Mouse (Mus musculus) MEL (cell line): Measurements from ENCODE around the gene Itpr1. TPM values are rescaled to one million over a fixed set of nuclear protein-coding genes. Genes with fewer than 3 reads are reported as not detected.

Experiments
- DNase-seq: peaks from one replicate; pipeline ENCODE4 v3.0.0; 2011; ENCODE audit warnings: low read depth, low spot score
- H3K27ac ChIP-seq: 2 replicates; pipeline ENCODE4 v1.5.1; 2012; ENCODE audit warnings: low read depth, mild to moderate bottlenecking, control low read depth, low read length, moderate library complexity; ENCODE audit not compliant: control insufficient read depth
- H3K27me3 ChIP-seq, 2 experiments: fragments of 150-350 bp in 1 of 2; sonication (generic) in 1 of 2; 2 replicates each; pipeline ENCODE4 v1.6.1; 2012; ENCODE audit warnings: low read length in 2 of 2, mild to moderate bottlenecking in 2 of 2, improper control_type of control experiment in 1 of 2, moderate library complexity in 1 of 2; ENCODE audit not compliant: insufficient read depth in 2 of 2, control insufficient read depth in 1 of 2
- H3K36me3 ChIP-seq, 2 experiments: 2 replicates each; pipeline ENCODE4 v1.6.1; 2012 to 2014; ENCODE audit warnings: low read length in 2 of 2, improper control_type of control experiment in 1 of 2, inconsistent platforms in 1 of 2, mild to moderate bottlenecking in 1 of 2; ENCODE audit not compliant: insufficient read depth in 2 of 2, control insufficient read depth in 1 of 2
- H3K4me1 ChIP-seq, 2 experiments: fragments of 150-350 bp in 1 of 2; sonication (generic) in 1 of 2; 2 replicates each; pipeline ENCODE4 v1.6.1; 2012; ENCODE audit warnings: low read length in 2 of 2, improper control_type of control experiment in 1 of 2, mild to moderate bottlenecking in 1 of 2; ENCODE audit not compliant: insufficient read depth in 2 of 2, control insufficient read depth in 1 of 2
- H3K4me3 ChIP-seq, 2 experiments: fragments of 150-350 bp in 1 of 2; sonication (generic) in 1 of 2; 2 replicates each; pipeline ENCODE4 v1.5.1; 2012; ENCODE audit warnings: low read depth in 2 of 2, low read length in 2 of 2, mild to moderate bottlenecking in 2 of 2, moderate library complexity in 2 of 2, control low read depth in 1 of 2, improper control_type of control experiment in 1 of 2; ENCODE audit not compliant: control insufficient read depth in 1 of 2, insufficient read depth in 1 of 2
- H3K79me2 ChIP-seq: 2 replicates; pipeline ENCODE4 v1.6.1; 2012; ENCODE audit warnings: mild to moderate bottlenecking, low read length, moderate library complexity; ENCODE audit not compliant: control insufficient read depth, poor library complexity, insufficient read depth
- H3K9ac ChIP-seq: 2 replicates; pipeline ENCODE4 v1.6.1; 2012; ENCODE audit warnings: low read depth, mild to moderate bottlenecking, control low read depth, low read length, moderate library complexity; ENCODE audit not compliant: control insufficient read depth, poor library complexity, severe bottlenecking
- H3K9me3 ChIP-seq: fragments of 150-350 bp; sonication (generic); replicated peaks from 2 replicates; pipeline ENCODE4 v1.6.1; 2012; ENCODE audit warnings: mild to moderate bottlenecking, low read length, improper control_type of control experiment, moderate library complexity; ENCODE audit not compliant: insufficient read depth
- BHLHE40 ChIP-seq: IDR thresholded peaks from 2 replicates; pipeline ENCODE4 v1.6.1; 2012; ENCODE audit warnings: low read depth, mild to moderate bottlenecking, inconsistent platforms, low read length, improper control_type of control experiment, borderline replicate concordance
- CHD1 ChIP-seq: IDR thresholded peaks from 2 replicates; pipeline ENCODE4 v1.6.1; 2012; ENCODE audit warnings: low read depth, mild to moderate bottlenecking, inconsistent platforms, low read length, improper control_type of control experiment
- CHD2 ChIP-seq: IDR thresholded peaks from 2 replicates; pipeline ENCODE4 v1.6.1; 2011; ENCODE audit warnings: low read length, improper control_type of control experiment
- E2F4 ChIP-seq: IDR thresholded peaks from 2 replicates; pipeline ENCODE4 v1.6.1; 2011; ENCODE audit warnings: low read depth, low read length, improper control_type of control experiment, borderline replicate concordance
- ELF1 ChIP-seq: IDR thresholded peaks from 2 replicates; pipeline ENCODE4 v1.6.1; 2014; ENCODE audit warnings: low read depth, mild to moderate bottlenecking, inconsistent platforms, low read length, improper control_type of control experiment, moderate library complexity
- EP300 ChIP-seq, 2 experiments: IDR thresholded peaks; 2 replicates each; pipeline ENCODE4 v1.6.1; 2011; ENCODE audit warnings: improper control_type of control experiment in 2 of 2, low read length in 2 of 2, low read depth in 1 of 2, mild to moderate bottlenecking in 1 of 2
- ETS1 ChIP-seq: IDR thresholded peaks from 2 replicates; pipeline ENCODE4 v1.6.1; 2012; ENCODE audit warnings: low read depth, mild to moderate bottlenecking, inconsistent platforms, low read length, improper control_type of control experiment, moderate library complexity
- GATA1 ChIP-seq: IDR thresholded peaks from 2 replicates; pipeline ENCODE4 v1.6.1; 2011; ENCODE audit warnings: low read depth, low read length, improper control_type of control experiment
- HCFC1 ChIP-seq: IDR thresholded peaks from 2 replicates; pipeline ENCODE4 v1.6.1; 2012; ENCODE audit warnings: low read depth, mild to moderate bottlenecking, inconsistent platforms, low read length, improper control_type of control experiment, moderate library complexity
- JUND ChIP-seq: IDR thresholded peaks from 2 replicates; pipeline ENCODE4 v1.6.1; 2011; ENCODE audit warnings: low read depth, mild to moderate bottlenecking, improper control_type of control experiment, low read length
- MAFK ChIP-seq: IDR thresholded peaks from 2 replicates; pipeline ENCODE4 v1.6.1; 2011; ENCODE audit warnings: low read depth, mild to moderate bottlenecking, low read length, improper control_type of control experiment, borderline replicate concordance
- MEF2A ChIP-seq: IDR thresholded peaks from 2 replicates; pipeline ENCODE4 v1.6.1; 2014; ENCODE audit warnings: low read depth, mild to moderate bottlenecking, inconsistent platforms, low read length, improper control_type of control experiment; ENCODE audit not compliant: poor library complexity, insufficient replicate concordance, severe bottlenecking; ENCODE audit errors: extremely low read depth
- MXI1 ChIP-seq: IDR thresholded peaks from 2 replicates; pipeline ENCODE4 v1.6.1; 2011; ENCODE audit warnings: mild to moderate bottlenecking, low read depth, low read length, improper control_type of control experiment
- MYC ChIP-seq: IDR thresholded peaks from 2 replicates; pipeline ENCODE4 v1.6.1; 2011; ENCODE audit warnings: low read depth, mild to moderate bottlenecking, low read length, improper control_type of control experiment, moderate library complexity
- NRF1 ChIP-seq: IDR thresholded peaks from 2 replicates; pipeline ENCODE4 v1.6.1; 2014; ENCODE audit warnings: low read depth, mild to moderate bottlenecking, inconsistent platforms, low read length, improper control_type of control experiment, moderate library complexity; ENCODE audit not compliant: poor library complexity, insufficient read depth, severe bottlenecking
- POLR2AphosphoS2 ChIP-seq: IDR thresholded peaks from 2 replicates; pipeline ENCODE4 v1.6.1; 2011; ENCODE audit warnings: low read length, improper control_type of control experiment
- POLR2AphosphoS5 ChIP-seq: IDR thresholded peaks from 2 replicates; pipeline ENCODE4 v1.6.1; 2012; ENCODE audit warnings: low read depth, borderline replicate concordance, mild to moderate bottlenecking, inconsistent platforms, low read length, moderate library complexity, mixed read lengths
- RCOR1 ChIP-seq: IDR thresholded peaks from 2 replicates; pipeline ENCODE4 v1.6.1; 2012; ENCODE audit warnings: low read depth, mild to moderate bottlenecking, inconsistent platforms, low read length, improper control_type of control experiment
- SIN3A ChIP-seq: IDR thresholded peaks from 2 replicates; pipeline ENCODE4 v1.6.1; 2012; ENCODE audit warnings: low read length, improper control_type of control experiment, inconsistent platforms
- SMC3 ChIP-seq: IDR thresholded peaks from 2 replicates; pipeline ENCODE4 v1.6.1; 2011; ENCODE audit warnings: low read depth, low read length, improper control_type of control experiment
- TAL1 ChIP-seq: IDR thresholded peaks from 2 replicates; pipeline ENCODE4 v1.6.1; 2012; ENCODE audit warnings: mild to moderate bottlenecking, inconsistent platforms, low read length, moderate library complexity, mixed read lengths
- TBP ChIP-seq: IDR thresholded peaks from 2 replicates; pipeline ENCODE4 v1.8.0; 2011; ENCODE audit warnings: low read depth, low read length, improper control_type of control experiment
- UBTF ChIP-seq: IDR thresholded peaks from 2 replicates; pipeline ENCODE4 v1.6.1; 2012; ENCODE audit warnings: low read depth, mild to moderate bottlenecking, inconsistent platforms, low read length, improper control_type of control experiment, moderate library complexity, borderline replicate concordance; ENCODE audit not compliant: insufficient read depth
- USF2 ChIP-seq, 2 experiments: IDR thresholded peaks; 2 replicates each; pipeline ENCODE4 v1.6.1; 2011 to 2012; ENCODE audit warnings: improper control_type of control experiment in 2 of 2, low read length in 2 of 2, borderline replicate concordance in 1 of 2, inconsistent platforms in 1 of 2, low read depth in 1 of 2, mild to moderate bottlenecking in 1 of 2; ENCODE audit not compliant: insufficient read depth in 1 of 2
- ZMIZ1 ChIP-seq: IDR thresholded peaks from 2 replicates; pipeline ENCODE4 v1.6.1; 2012; ENCODE audit warnings: low read depth, mild to moderate bottlenecking, inconsistent platforms, low read length, improper control_type of control experiment, moderate library complexity
- polyA plus RNA-seq, 2 experiments: library from polyadenylated mRNA; stranded (reverse) in 1 of 2; unstranded in 1 of 2; fragments of >175 nt in 1 of 2; fragments of >200 nt in 1 of 2; gene quantifications; 2 replicates each; pipeline versions ENCODE4 v1.2.1 to v1.2.4; 2012; ENCODE audit warnings: low replicate concordance in 2 of 2, low read depth in 1 of 2; ENCODE audit not compliant: insufficient read length in 2 of 2, insufficient read depth in 1 of 2, missing spikeins in 1 of 2
- total RNA-seq: library from RNA; depleted of rRNA; stranded (reverse); fragments of 300-350 nt; gene quantifications from 2 replicates; pipeline ENCODE4 v1.2.3, GENCODE M21; 2012

Itpr1 gene
- total and polyA plus RNA-seq, 3 experiments = 15.6 to 19.0 TPM; not detected in 1

- no peaks in the 10 kb centered on the region for H3K36me3 ChIP-seq
- H3K4me1 ChIP-seq = no peaks in the 10 kb centered on the region
- TF ChIP-seq UBTF (no peak), ELF1 (no peak), JUND (no peak), RCOR1 (no peak), TAL1 (no peak), MYC (no peak), TBP (no peak), SIN3A (no peak), POLR2AphosphoS2 (no peak), USF2 (IDR thresholded peaks at IDR 0.05; ENCODE audit: borderline replicate concordance in 1 of 2, insufficient read depth in 1 of 2, low read depth in 1 of 2, low read length in 2 of 2) (no peak), BHLHE40 (no peak), CHD2 (no peak), ZMIZ1 (no peak), EP300 (IDR thresholded peaks at IDR 0.05; ENCODE audit: low read depth in 1 of 2, low read length in 2 of 2) (no peak), SMC3 (no peak), CHD1 (no peak), NRF1 (no peak), MAFK (no peak), HCFC1 (no peak), ETS1 (no peak)
- no peak overlapping the region for H3K4me3 ChIP-seq
- no peak overlapping the region for H3K9ac ChIP-seq
- H3K9me3 ChIP-seq = no peaks in the 10 kb centered on the region; the same call in 1 of the 2 replicates
- H3K27me3 ChIP-seq = peaks cover 4 to 8% of the 10 kb centered on the region in 2 experiments; a peak in 3 of 4 replicates
- H3K79me2 ChIP-seq = no peaks in the 10 kb centered on the region
- DNase-seq = no peak
- no peak overlapping the region for H3K27ac ChIP-seq
These were observed 375.5 kb downstream of the Itpr1 start for GRCm38 (mm10) chr6:108588426-108588825.

DNA sequence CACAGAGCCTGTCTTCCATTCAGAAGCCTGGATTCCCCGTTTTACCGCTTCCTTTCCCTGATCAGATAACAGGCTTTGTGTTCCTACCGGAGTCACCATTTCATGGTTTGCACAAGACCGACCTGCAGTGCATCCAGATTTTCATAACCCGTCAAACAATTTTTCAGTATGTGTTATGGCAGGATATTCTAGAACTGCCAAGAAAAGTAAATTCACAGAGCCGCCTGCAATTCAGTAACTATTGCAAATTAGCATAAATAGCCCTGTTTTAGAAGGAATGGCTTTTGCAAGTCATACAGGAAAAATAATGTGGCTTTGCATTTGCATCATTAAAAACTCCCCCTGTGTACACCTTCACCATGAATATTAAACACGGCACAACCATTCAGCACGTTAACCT, 379.3 kb downstream of the Itpr1 start:
- H3K9ac ChIP-seq = no peak overlapping the region

More for the DNA sequence above, 379.3 kb downstream of the Itpr1 start:
- H3K4me3 ChIP-seq = no peak overlapping the region
- no peak overlapping the region for H3K27ac ChIP-seq
- no peaks in the 10 kb centered on the region for H3K36me3 ChIP-seq
- DNase-seq = no peak
- no peaks in the 10 kb centered on the region for H3K79me2 ChIP-seq
- no peak for TF ChIP-seq USF2 (IDR thresholded peaks at IDR 0.05; ENCODE audit: borderline replicate concordance in 1 of 2, insufficient read depth in 1 of 2, low read depth in 1 of 2, low read length in 2 of 2)
- no peak for TF ChIP-seq EP300 (IDR thresholded peaks at IDR 0.05; ENCODE audit: low read depth in 1 of 2, low read length in 2 of 2)
- no peak for TF ChIP-seq BHLHE40
- TF ChIP-seq POLR2AphosphoS5 = no peak
- TF ChIP-seq MXI1 = no peak
- no peak for TF ChIP-seq TBP
- no peak for TF ChIP-seq POLR2AphosphoS2
- no peak for TF ChIP-seq MEF2A
- no peak for TF ChIP-seq E2F4
- TF ChIP-seq MAFK = no peak
- no peak for TF ChIP-seq GATA1
- H3K27me3 ChIP-seq = peaks cover 4 to 5% of the 10 kb centered on the region in 2 experiments; a peak in 3 of 4 replicates
- no peaks in the 10 kb centered on the region; the same call in 1 of the 2 replicates for H3K9me3 ChIP-seq
- H3K4me1 ChIP-seq = no peaks in the 10 kb centered on the region
